In genomic region chr16:75696176-75696575, GRCm38 (mm10) we compare ENCODE assay signal across 8 mouse cellular contexts.
DNase-seq lines count a peak whose midpoint lies in the region; ATAC-seq lines count a peak whose summit lies in the region.

No protein-coding gene starts in this region.

- no peaks in the 10 kb centered on the region for H3K27me3 ChIP-seq in liver, embryonic 11.5 days (replicated peaks; ENCODE audit: control insufficient read depth, insufficient read depth, low read length)
- no peaks in the 10 kb centered on the region for H3K27me3 ChIP-seq in embryonic facial prominence, embryonic 13.5 days

- no peaks in the 10 kb centered on the region for H3K9me3 ChIP-seq in liver, embryonic 11.5 days (ENCODE audit: control insufficient read depth, low read length)
- no peaks in the 10 kb centered on the region for H3K9me3 ChIP-seq in embryonic facial prominence, embryonic 13.5 days

- DNase-seq in liver = peak; percentile 40
- no peak for DNase-seq in liver, embryonic 11.5 days (ENCODE audit: low spot score)
- DNase-seq in adrenal gland, postnatal 36 days = peak; percentile 29 to 69
- peak; percentile 6 to 42 for DNase-seq in layer of hippocampus, postnatal 14 days (ENCODE audit: low spot score in 2 of 2)
- peak; percentile 62 for DNase-seq in lung, postnatal 14 days
- peak; percentile 7 for DNase-seq in spleen, adult 12 weeks (ENCODE audit: low spot score)

- no peak overlapping the region for H3K4me2 ChIP-seq in liver, embryonic 11.5 days
- H3K4me2 ChIP-seq in embryonic facial prominence, embryonic 13.5 days = no peak overlapping the region

- H3K9ac ChIP-seq in liver, embryonic 11.5 days (ENCODE audit: low read depth, low read length) = no peak overlapping the region
- no peak overlapping the region for H3K9ac ChIP-seq in embryonic facial prominence, embryonic 13.5 days

- ATAC-seq in liver, embryonic 11.5 days (replicated peaks; ENCODE audit: low FRiP score) = no peak; the same call in 1 of the 2 replicates
- 0 out of 2 replicates have a peak, but pooled peaks have one; percentile 62 for ATAC-seq in embryonic facial prominence, embryonic 13.5 days (ENCODE audit: insufficient number of reproducible peaks, insufficient read depth, low FRiP score, low TSS enrichment, low read depth)
- ATAC-seq in hematopoietic stem cell, adult 5-6 weeks (replicated peaks in 1 of 2; ENCODE audit: insufficient read depth in 1 of 2, low FRiP score in 2 of 2, low TSS enrichment in 1 of 2, low read depth in 1 of 2, poor library complexity in 2 of 2, severe bottlenecking in 2 of 2) = peak; percentile 75 to 85

- no peaks in the 10 kb centered on the region for H3K36me3 ChIP-seq in liver, embryonic 11.5 days (ENCODE audit: control insufficient read depth, insufficient read depth, low read length)
- H3K36me3 ChIP-seq in embryonic facial prominence, embryonic 13.5 days = no peaks in the 10 kb centered on the region

- H3K4me1 ChIP-seq in liver, embryonic 11.5 days (replicated peaks; ENCODE audit: control insufficient read depth, insufficient read depth, low read length) = no peaks in the 10 kb centered on the region
- H3K4me1 ChIP-seq in embryonic facial prominence, embryonic 13.5 days = no peaks in the 10 kb centered on the region

- no peak overlapping the region for H3K4me3 ChIP-seq in liver, embryonic 11.5 days (ENCODE audit: low read depth, low read length)
- H3K4me3 ChIP-seq in embryonic facial prominence, embryonic 13.5 days = no peak overlapping the region

- 16% methylated on average over 2 of the region's 2 CpGs for WGBS in liver, embryonic 11.5 days
- 11% methylated on average over 2 of the region's 2 CpGs for WGBS in embryonic facial prominence, embryonic 13.5 days

- no peak overlapping the region for H3K27ac ChIP-seq in liver, embryonic 11.5 days (ENCODE audit: low read depth, low read length)
- no peak overlapping the region for H3K27ac ChIP-seq in embryonic facial prominence, embryonic 13.5 days
